Mouse (Mus musculus): ENCODE data around the gene Ube2l6. TPM values are rescaled to one million over a fixed set of nuclear protein-coding genes. Genes with fewer than 3 reads are reported as not detected.

The Ube2l6 gene
- total and polyA plus RNA-seq, 3 experiments = 2.0 to 8.5 (median 4.1) TPM

DNA sequence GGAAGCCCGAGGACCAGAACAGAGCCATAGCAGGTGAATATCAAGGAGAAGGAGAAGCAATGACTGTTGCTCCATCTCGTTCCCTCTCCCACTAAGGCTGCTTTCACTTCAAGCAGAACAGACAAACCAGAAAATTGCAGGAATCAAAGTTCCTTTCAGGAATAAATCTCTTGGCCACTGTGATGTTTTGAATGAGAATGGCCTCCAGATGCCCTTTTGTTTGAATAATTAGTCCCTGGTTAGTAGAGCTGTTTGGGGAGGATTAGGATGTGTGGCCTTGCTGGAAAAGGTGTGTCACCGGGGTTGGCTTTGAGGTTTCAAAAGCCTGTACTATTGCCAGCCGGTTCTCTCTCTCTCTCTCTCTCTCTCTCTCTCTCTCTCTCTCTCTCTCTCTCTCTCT, 36.3 kb upstream of the Ube2l6 start:
- Histone ChIP-seq H3K4me2 (ENCODE audit: insufficient read depth, low read depth, poor library complexity, severe bottlenecking) (0 out of 2 replicates have a peak overlapping the region, but pooled peaks have one; percentile 2), H3K4me1 (ENCODE audit: control insufficient read depth in 1 of 2, insufficient read depth in 2 of 2) (0 out of 4 replicates have a peak, but pooled peaks cover 0 to 5% of the 10 kb centered on the region in 2 experiments), H3K27ac (ENCODE audit: insufficient read depth, low read depth) (no peak overlapping the region), H3K9ac (ENCODE audit: insufficient read depth, low read depth) (no peak overlapping the region), H3K27me3 (replicated peaks) (peaks cover 6% of the 10 kb centered on the region), H3K9me3 (replicated peaks; ENCODE audit: low read length) (no peaks in the 10 kb centered on the region), H3K36me3 (replicated peaks in 1 of 2; ENCODE audit: control insufficient read depth in 1 of 2, insufficient read depth in 1 of 2, low read length in 1 of 2) (no peaks in the 10 kb centered on the region), H3K79me2 (replicated peaks; ENCODE audit: control insufficient read depth, extremely low read depth, insufficient read depth, poor library complexity, severe bottlenecking) (no peaks in the 10 kb centered on the region), H3K4me3 (replicated peaks in 1 of 3; ENCODE audit: low read depth in 2 of 3, low read length in 2 of 3, poor library complexity in 1 of 3) (no peak overlapping the region)
- TF ChIP-seq MXI1 (IDR thresholded peaks at IDR 0.05; ENCODE audit: low read depth, low read length) (no peak), NRF1 (IDR thresholded peaks at IDR 0.05; ENCODE audit: low read depth, low read length) (no peak), ZKSCAN1 (IDR thresholded peaks at IDR 0.05; ENCODE audit: borderline replicate concordance, low read depth, low read length) (no peak), TCF12 (IDR thresholded peaks at IDR 0.05; ENCODE audit: low read depth, low read length) (no peak), ELF1 (IDR thresholded peaks at IDR 0.05; ENCODE audit: low read depth, low read length) (no peak), ETS1 (conservative IDR thresholded peaks at IDR 0.05; ENCODE audit: low read depth, low read length) (no peak), POLR2AphosphoS2 (IDR thresholded peaks at IDR 0.05; ENCODE audit: low read depth, low read length) (no peak), PAX5 (IDR thresholded peaks at IDR 0.05; ENCODE audit: low read length) (no peak), CHD2 (IDR thresholded peaks at IDR 0.05; ENCODE audit: low read length) (no peak), NELFE (IDR thresholded peaks at IDR 0.05; ENCODE audit: low read depth, low read length) (no peak)
- in situ Hi-C loops (cut with MboI; ENCODE audit: low pct_ligation_motif_present, low pct_unique_long_range_greater_than_20kb, low sequenced_read_pairs) = no loop called here
- DNase-seq (ENCODE audit: extremely low read depth) = no peak
- dilution Hi-C loops (cut with MboI; ENCODE audit: extremely low pct_ligation_motif_present, extremely low pct_unique_long_range_greater_than_20kb, low sequenced_read_pairs) = no loop called here

DNA sequence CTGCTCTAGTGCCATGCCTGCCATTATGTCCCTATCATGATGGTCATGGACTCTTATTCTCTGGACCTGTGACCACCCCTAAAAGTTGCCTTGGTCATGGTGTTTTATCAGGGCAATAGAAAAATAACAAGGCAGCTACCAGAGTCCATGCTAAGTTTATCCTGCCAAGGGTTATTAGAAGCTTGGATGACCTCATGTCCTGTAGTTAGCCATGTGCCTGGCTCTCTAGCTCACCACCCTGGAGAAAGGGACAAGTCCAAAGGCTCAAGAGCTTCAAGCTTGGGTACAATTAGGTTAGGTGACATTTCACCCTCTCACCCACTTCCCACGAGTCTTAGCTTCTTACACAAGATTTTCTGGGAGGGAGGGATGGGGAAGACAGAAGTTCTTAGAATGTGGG, 35.8 kb upstream of the Ube2l6 start:
- Histone ChIP-seq H3K4me2 (ENCODE audit: insufficient read depth, low read depth, poor library complexity, severe bottlenecking) (no peak overlapping the region), H3K27me3 (replicated peaks) (peaks cover 7% of the 10 kb centered on the region), H3K27ac (ENCODE audit: insufficient read depth, low read depth) (no peak overlapping the region), H3K9ac (ENCODE audit: insufficient read depth, low read depth) (no peak overlapping the region), H3K4me1 (ENCODE audit: control insufficient read depth in 1 of 2, insufficient read depth in 2 of 2) (0 out of 4 replicates have a peak, but pooled peaks cover 0 to 5% of the 10 kb centered on the region in 2 experiments), H3K4me3 (replicated peaks in 1 of 3; ENCODE audit: low read depth in 2 of 3, low read length in 2 of 3, poor library complexity in 1 of 3) (no peak overlapping the region), H3K79me2 (replicated peaks; ENCODE audit: control insufficient read depth, extremely low read depth, insufficient read depth, poor library complexity, severe bottlenecking) (no peaks in the 10 kb centered on the region), H3K36me3 (replicated peaks in 1 of 2; ENCODE audit: control insufficient read depth in 1 of 2, insufficient read depth in 1 of 2, low read length in 1 of 2) (no peaks in the 10 kb centered on the region), H3K9me3 (replicated peaks; ENCODE audit: low read length) (no peaks in the 10 kb centered on the region)
- TF ChIP-seq ZKSCAN1 (IDR thresholded peaks at IDR 0.05; ENCODE audit: borderline replicate concordance, low read depth, low read length) = no peak
- dilution Hi-C loops (cut with MboI; ENCODE audit: extremely low pct_ligation_motif_present, extremely low pct_unique_long_range_greater_than_20kb, low sequenced_read_pairs) (no loop called here), in situ Hi-C loops (cut with MboI; ENCODE audit: low pct_ligation_motif_present, low pct_unique_long_range_greater_than_20kb, low sequenced_read_pairs) (no loop called here)
- no peak for DNase-seq (ENCODE audit: extremely low read depth)

DNA sequence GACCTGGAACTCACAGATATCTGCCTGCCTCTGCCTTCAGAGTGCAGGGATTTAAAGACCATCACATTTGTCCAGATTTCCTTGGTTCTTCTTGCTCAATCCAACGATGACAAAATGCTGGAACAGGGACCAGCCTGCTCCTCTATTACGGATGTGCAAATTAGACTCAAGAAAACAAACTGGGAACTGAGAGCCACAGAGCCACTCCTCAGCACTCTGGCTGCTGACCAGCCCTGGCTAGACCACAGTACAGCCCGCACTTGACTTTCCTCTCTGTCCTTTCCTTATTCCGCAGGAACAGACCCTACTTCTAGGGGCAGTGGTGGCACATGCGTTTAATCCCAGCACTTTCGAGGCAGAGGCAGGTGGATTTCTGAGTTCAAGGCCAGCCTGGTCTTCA, 28.1 kb upstream of the Ube2l6 start:
- H3K36me3 ChIP-seq (replicated peaks in 1 of 2; ENCODE audit: control insufficient read depth in 1 of 2, insufficient read depth in 1 of 2, low read length in 1 of 2) = no peaks in the 10 kb centered on the region
- peaks cover 55% of the 10 kb centered on the region for H3K27me3 ChIP-seq (replicated peaks)
- no peaks in the 10 kb centered on the region for H3K9me3 ChIP-seq (replicated peaks; ENCODE audit: low read length)
- dilution Hi-C loops (cut with MboI; ENCODE audit: extremely low pct_ligation_motif_present, extremely low pct_unique_long_range_greater_than_20kb, low sequenced_read_pairs) (no loop called here), in situ Hi-C loops (cut with MboI; ENCODE audit: low pct_ligation_motif_present, low pct_unique_long_range_greater_than_20kb, low sequenced_read_pairs) (no loop called here)
- H3K4me2 ChIP-seq (ENCODE audit: insufficient read depth, low read depth, poor library complexity, severe bottlenecking) = no peak overlapping the region
- H3K4me1 ChIP-seq (ENCODE audit: control insufficient read depth in 1 of 2, insufficient read depth in 2 of 2) = no peaks in the 10 kb centered on the region
- H3K9ac ChIP-seq (ENCODE audit: insufficient read depth, low read depth) = no peak overlapping the region
- H3K27ac ChIP-seq (ENCODE audit: insufficient read depth, low read depth) = no peak overlapping the region
- no peak overlapping the region for H3K4me3 ChIP-seq (replicated peaks in 1 of 3; ENCODE audit: low read depth in 2 of 3, low read length in 2 of 3, poor library complexity in 1 of 3)
- TF ChIP-seq ZNF384 (IDR thresholded peaks at IDR 0.05; ENCODE audit: low read depth, low read length) (no peak), MAX (IDR thresholded peaks at IDR 0.05; ENCODE audit: low read length) (no peak), GABPA (IDR thresholded peaks at IDR 0.05; ENCODE audit: insufficient replicate concordance, low read depth, low read length) (no peak), NELFE (IDR thresholded peaks at IDR 0.05; ENCODE audit: low read depth, low read length) (no peak)
- no peak for DNase-seq (ENCODE audit: extremely low read depth)
- no peaks in the 10 kb centered on the region for H3K79me2 ChIP-seq (replicated peaks; ENCODE audit: control insufficient read depth, extremely low read depth, insufficient read depth, poor library complexity, severe bottlenecking)

All from CH12.LX (cell line).